Mouse (Mus musculus) forebrain, embryonic 11.5 days (tissue): ENCODE results near the gene Il31. TPM values are rescaled to one million over a fixed set of nuclear protein-coding genes. Genes with fewer than 3 reads are reported as not detected.

ENCODE experiments used
- ATAC-seq: fragments of 200-750 bp; cut with Nextera tagmentation; replicated peaks from 2 replicates; pipeline ENCODE4 v1.8.0; 2017; ENCODE audit warnings: moderate TSS enrichment; ENCODE audit not compliant: low FRiP score
- DNase-seq: peaks from one replicate; pipeline ENCODE4 v3.0.0-alpha.2; 2017; ENCODE audit warnings: low spot score
- H3K27ac ChIP-seq: fragments of 300-500 bp; sonication (generic); 2 replicates; pipeline ENCODE4 v1.5.1; 2014; ENCODE audit warnings: low read depth, low read length
- H3K27me3 ChIP-seq: fragments of 300-500 bp; sonication (generic); 2 replicates; pipeline ENCODE4 v1.6.1; 2014; ENCODE audit warnings: mild to moderate bottlenecking, low read length, mixed read lengths; ENCODE audit not compliant: control insufficient read depth, insufficient read depth
- H3K36me3 ChIP-seq: fragments of 300-500 bp; sonication (generic); 2 replicates; pipeline ENCODE4 v1.6.1; 2014; ENCODE audit warnings: mild to moderate bottlenecking, low read length, moderate library complexity, mixed read lengths; ENCODE audit not compliant: control insufficient read depth, insufficient read depth
- H3K4me1 ChIP-seq: fragments of 300-500 bp; sonication (generic); replicated peaks from 2 replicates; pipeline ENCODE4 v1.6.1; 2014; ENCODE audit warnings: low read length, mixed read lengths; ENCODE audit not compliant: control insufficient read depth, insufficient read depth
- H3K4me2 ChIP-seq: fragments of 300-500 bp; sonication (generic); 2 replicates; pipeline ENCODE4 v1.6.1; 2014; ENCODE audit warnings: low read depth, mild to moderate bottlenecking, low read length, moderate library complexity, mixed read lengths; ENCODE audit not compliant: severe bottlenecking
- H3K4me3 ChIP-seq: fragments of 300-500 bp; sonication (generic); 2 replicates; pipeline ENCODE4 v1.5.1; 2014; ENCODE audit warnings: low read depth, low read length
- H3K9ac ChIP-seq: fragments of 300-500 bp; sonication (generic); 2 replicates; pipeline ENCODE4 v1.6.1; 2014; ENCODE audit warnings: low read length
- H3K9me3 ChIP-seq: fragments of 300-500 bp; sonication (generic); 2 replicates; pipeline ENCODE4 v1.6.1; 2016; ENCODE audit warnings: low read length, mixed read lengths; ENCODE audit not compliant: control insufficient read depth
- whole genome bisulfite sequencing: fragments of 180-500 bp; shearing (Covaris S2); extraction: QIAGEN DNeasy Blood & Tissue Kit; methylation state at CpG from one replicate; pipeline ENCODE4 v1.1.7; 2014; 5-methylcytosine and 5-hydroxymethylcytosine counted together
- polyA plus RNA-seq: library from polyadenylated mRNA; unstranded; fragments of >200 nt; fragmentation: Nextera tagmentation; extraction: Ambion mirVana; gene quantifications from 2 replicates; pipeline ENCODE4 v1.2.1, GENCODE M21; 2014

Gene Il31
- polyA plus RNA-seq: not detected in 2 replicates

- Histone ChIP-seq H3K9me3 (no peaks in the 10 kb centered on the region), H3K36me3 (no peaks in the 10 kb centered on the region), H3K4me1 (peaks cover 6% of the 10 kb centered on the region; the same call in 1 of the 2 replicates), H3K4me2 (peak within 1 kb of the TSS; percentile 52), H3K27ac (no peak within 1 kb of the TSS), H3K27me3 (no peaks in the 10 kb centered on the region), H3K9ac (no peak within 1 kb of the TSS), H3K4me3 (peak within 1 kb of the TSS; percentile 22)
- DNase-seq (peak; percentile 71), ATAC-seq (peak; percentile 49; the same call in 1 of the 2 replicates)
- 6% methylated on average over 25 of the region's 25 CpGs for WGBS
These were observed at the start of gene Il31, which contains the start of gene Lrrc43 for GRCm38 (mm10) chr5:123489112-123489785. Gene Il31, minus strand, starts transcription at chr5:123489489. Gene Lrrc43, plus strand, starts transcription at chr5:123489305.

- Histone ChIP-seq H3K4me2 (no peak overlapping the region), H3K27me3 (no peaks in the 10 kb centered on the region), H3K9me3 (no peaks in the 10 kb centered on the region), H3K9ac (no peak overlapping the region), H3K4me3 (no peak overlapping the region), H3K27ac (no peak overlapping the region), H3K36me3 (no peaks in the 10 kb centered on the region; the same call in 1 of the 2 replicates), H3K4me1 (no peaks in the 10 kb centered on the region)
- 92% methylated on average over 10 of the region's 10 CpGs for WGBS
- ATAC-seq (no peak), DNase-seq (no peak)
These were observed 44.5 kb upstream of the Il31 start for GRCm38 (mm10) chr5:123533801-123534200.

GRCm38 (mm10) chr5:123530056-123530455 lies 40.8 kb upstream of the Il31 start:
- no peaks in the 10 kb centered on the region for H3K9me3 ChIP-seq
- no peaks in the 10 kb centered on the region for H3K27me3 ChIP-seq
- H3K9ac ChIP-seq: no peak overlapping the region
- H3K36me3 ChIP-seq: no peaks in the 10 kb centered on the region; the same call in 1 of the 2 replicates
- H3K4me2 ChIP-seq: no peak overlapping the region
- WGBS: 90% methylated on average over 8 of the region's 8 CpGs
- ATAC-seq (no peak), DNase-seq (peak; percentile 42)
- no peak overlapping the region for H3K4me3 ChIP-seq
- no peak overlapping the region for H3K27ac ChIP-seq
- no peaks in the 10 kb centered on the region for H3K4me1 ChIP-seq

GRCm38 (mm10) chr5:123528641-123529040 lies 39.4 kb upstream of the Il31 start:
- no peak overlapping the region for H3K9ac ChIP-seq
- no peak overlapping the region for H3K4me2 ChIP-seq
- no peaks in the 10 kb centered on the region for H3K27me3 ChIP-seq
- ATAC-seq (no peak), DNase-seq (peak; percentile 44)
- no peak overlapping the region for H3K27ac ChIP-seq
- 0 out of 2 replicates have a peak, but pooled peaks cover 2% of the 10 kb centered on the region for H3K4me1 ChIP-seq
- H3K4me3 ChIP-seq: no peak overlapping the region
- H3K9me3 ChIP-seq: no peaks in the 10 kb centered on the region
- H3K36me3 ChIP-seq: no peaks in the 10 kb centered on the region; the same call in 1 of the 2 replicates
- WGBS: 77% methylated on average over 7 of the region's 7 CpGs

- Histone ChIP-seq H3K4me3 (no peak overlapping the region), H3K9ac (no peak overlapping the region), H3K9me3 (no peaks in the 10 kb centered on the region), H3K4me1 (peaks cover 9% of the 10 kb centered on the region), H3K36me3 (no peaks in the 10 kb centered on the region; the same call in 1 of the 2 replicates), H3K27me3 (no peaks in the 10 kb centered on the region), H3K27ac (no peak overlapping the region), H3K4me2 (no peak overlapping the region)
- ATAC-seq (no peak), DNase-seq (peak; percentile 44)
- 92% methylated on average over 9 of the region's 9 CpGs for WGBS
These were observed 36.7 kb upstream of the Il31 start for GRCm38 (mm10) chr5:123525916-123526495.

- Histone ChIP-seq H3K9me3 (no peaks in the 10 kb centered on the region), H3K9ac (peak within 1 kb of the TSS; percentile 46), H3K4me3 (peak within 1 kb of the TSS; percentile 90), H3K4me2 (peak within 1 kb of the TSS; percentile 93), H3K36me3 (no peaks in the 10 kb centered on the region), H3K27ac (peak within 1 kb of the TSS; percentile 27; the same call in 1 of the 2 replicates), H3K4me1 (peaks cover 9% of the 10 kb centered on the region), H3K27me3 (no peaks in the 10 kb centered on the region)
- DNase-seq (peak; percentile 46), ATAC-seq (no peak)
- 88% methylated on average over 7 of the region's 7 CpGs for WGBS
These were observed 36.0 kb upstream of the Il31 start, which contains the start of gene Gm49027 for GRCm38 (mm10) chr5:123525281-123525680. Gene Gm49027, minus strand, starts transcription at chr5:123525488.

GRCm38 (mm10) chr5:123524393-123524750 lies 35.1 kb upstream of the Il31 start:
- peak; percentile 95 for ATAC-seq
- H3K4me2 ChIP-seq: peak overlapping the region; percentile 93
- under 1% methylated on average over 26 of the region's 27 CpGs for WGBS
- H3K27me3 ChIP-seq: no peaks in the 10 kb centered on the region
- H3K4me3 ChIP-seq: peak overlapping the region; percentile 90
- peaks cover 9% of the 10 kb centered on the region for H3K4me1 ChIP-seq
- H3K9ac ChIP-seq: peak overlapping the region; percentile 46
- H3K36me3 ChIP-seq: no peaks in the 10 kb centered on the region
- H3K9me3 ChIP-seq: no peaks in the 10 kb centered on the region
- peak overlapping the region; percentile 27; the same call in 1 of the 2 replicates for H3K27ac ChIP-seq
- DNase-seq: no peak

- Histone ChIP-seq H3K27me3 (no peaks in the 10 kb centered on the region), H3K4me2 (peak within 1 kb of the TSS; percentile 93), H3K4me3 (peak within 1 kb of the TSS; percentile 90), H3K9me3 (no peaks in the 10 kb centered on the region), H3K4me1 (peaks cover 9% of the 10 kb centered on the region), H3K9ac (peak within 1 kb of the TSS; percentile 87), H3K36me3 (no peaks in the 10 kb centered on the region), H3K27ac (peak within 1 kb of the TSS; percentile 27; the same call in 1 of the 2 replicates)
- DNase-seq: peak; percentile 99
- peak; percentile 98 for ATAC-seq
- WGBS: under 1% methylated on average over 70 of the region's 82 CpGs
These were observed 34.6 kb upstream of the Il31 start, which contains the start of gene Diablo for GRCm38 (mm10) chr5:123523692-123524392. Gene Diablo, minus strand, starts transcription at chr5:123524176.
